Mouse (Mus musculus) cerebellum, adult 9-11 months (tissue): ENCODE data around the gene Pard3.

ENCODE experiments used
- DNase-seq: peaks from one replicate; pipeline ENCODE4 v3.0.0; 2022

Gene Pard3

DNA sequence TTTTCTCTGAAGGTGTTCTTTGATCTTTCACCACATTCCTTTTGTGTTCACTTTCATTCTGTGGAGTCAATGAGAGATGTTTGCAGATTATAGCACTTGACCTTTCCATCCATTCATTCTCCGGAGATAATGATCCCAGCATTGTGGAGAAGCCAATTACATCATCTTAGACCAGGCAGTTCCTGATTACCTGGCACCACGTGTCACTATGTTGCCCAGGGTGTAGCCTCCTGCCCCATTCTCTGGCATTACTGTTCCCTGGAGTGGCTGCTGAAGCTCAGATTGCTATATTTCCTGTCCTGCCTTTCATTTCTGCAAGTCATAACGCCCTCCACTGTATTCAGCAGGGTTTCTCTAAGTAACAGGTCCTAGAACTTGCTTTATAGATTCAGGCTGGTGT, 304.7 kb downstream of the Pard3 start:
- DNase-seq: no peak

GRCm38 (mm10) chr8:127371326-127371949, 307.7 kb downstream of the Pard3 start:
- DNase-seq: no peak

DNA sequence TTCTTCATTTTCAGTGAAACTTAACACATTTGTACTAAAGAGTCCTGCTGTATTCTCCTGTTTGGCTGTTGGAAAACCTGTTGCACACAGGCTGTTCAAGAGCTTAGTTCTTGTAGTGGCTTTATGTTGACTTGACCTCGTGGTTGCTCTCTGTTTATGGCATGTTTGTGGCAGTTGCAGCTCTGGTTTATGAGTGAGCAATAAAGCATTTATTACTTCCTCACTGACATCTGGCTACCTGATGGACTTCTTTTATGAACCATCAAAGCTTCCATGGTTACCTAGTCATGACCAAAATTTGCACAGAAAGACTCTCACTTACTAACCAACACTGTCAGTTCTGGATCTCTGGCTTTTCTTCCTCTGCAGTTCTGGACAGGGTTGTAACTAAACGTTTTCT, 314.1 kb downstream of the Pard3 start:
- DNase-seq: no peak

- peak; percentile 7 for DNase-seq
Observed at GRCm38 (mm10) chr8:127378994-127379858, 315.5 kb downstream of the Pard3 start.

GRCm38 (mm10) chr8:127381259-127381658, 317.6 kb downstream of the Pard3 start:
- DNase-seq: no peak

DNA sequence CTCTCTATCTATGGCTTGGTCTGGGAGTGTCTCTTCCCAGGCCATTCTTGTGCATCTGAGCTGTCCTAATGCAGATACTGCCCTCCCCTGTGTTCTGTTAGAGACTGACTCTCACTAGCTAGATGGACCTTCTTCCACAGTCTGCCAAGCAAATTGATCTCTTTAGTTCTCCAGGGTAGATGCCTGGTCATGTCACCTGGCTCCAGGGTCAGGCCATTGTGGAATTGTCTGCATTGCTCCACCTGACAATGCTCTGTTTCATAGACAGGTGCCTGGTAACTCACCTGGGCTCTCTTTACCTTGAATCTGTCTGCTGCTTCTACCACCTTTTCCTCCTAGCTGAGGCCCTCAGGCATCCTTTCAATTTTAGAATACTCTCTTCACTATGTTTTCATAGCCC, 329.0 kb downstream of the Pard3 start:
- no peak for DNase-seq

DNA sequence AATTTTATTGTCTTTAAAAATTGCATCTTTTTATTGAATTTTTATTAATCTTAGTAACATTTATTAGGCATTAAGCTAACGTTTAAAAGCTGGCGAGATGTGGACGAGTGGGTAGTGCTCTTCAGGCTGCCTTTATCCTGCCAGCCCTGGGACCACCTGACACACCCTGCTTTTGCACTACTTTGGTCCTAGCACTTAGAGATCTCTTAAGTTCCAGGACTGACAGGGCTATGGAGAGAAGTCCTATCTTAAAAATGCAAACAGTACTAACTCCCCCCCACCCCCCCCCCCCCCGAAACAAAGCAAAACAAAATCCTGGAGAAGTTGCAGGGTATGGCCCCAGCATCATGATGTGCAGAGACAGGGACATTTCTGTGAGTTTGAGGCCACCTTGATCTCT, 331.8 kb downstream of the Pard3 start:
- no peak for DNase-seq

DNA sequence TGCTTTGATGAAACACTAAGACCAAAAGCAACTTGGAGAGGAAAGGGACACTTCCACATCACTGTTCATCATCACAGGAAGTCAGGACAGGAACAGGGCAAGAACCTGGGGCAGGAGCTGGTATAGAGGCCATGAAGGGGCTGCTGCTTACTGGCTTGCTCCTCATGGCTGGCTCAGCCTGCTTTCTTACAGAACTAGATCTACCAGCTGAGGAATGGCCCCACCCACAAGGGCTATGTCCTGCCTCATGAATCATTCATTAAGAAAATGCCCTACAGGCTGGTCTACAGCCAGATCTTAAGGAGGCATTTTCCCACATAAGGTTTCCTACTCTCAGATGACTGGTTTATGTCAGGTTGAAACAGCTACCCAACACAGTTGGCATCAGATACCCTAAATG, 342.1 kb downstream of the Pard3 start:
- DNase-seq: no peak

GRCm38 (mm10) chr8:127410606-127411005, 346.9 kb downstream of the Pard3 start:
- DNase-seq: no peak

- no peak for DNase-seq
Observed at GRCm38 (mm10) chr8:127411190-127411848, 347.6 kb downstream of the Pard3 start.

GRCm38 (mm10) chr8:127423021-127423420, 359.3 kb downstream of the Pard3 start:
- no peak for DNase-seq

DNA sequence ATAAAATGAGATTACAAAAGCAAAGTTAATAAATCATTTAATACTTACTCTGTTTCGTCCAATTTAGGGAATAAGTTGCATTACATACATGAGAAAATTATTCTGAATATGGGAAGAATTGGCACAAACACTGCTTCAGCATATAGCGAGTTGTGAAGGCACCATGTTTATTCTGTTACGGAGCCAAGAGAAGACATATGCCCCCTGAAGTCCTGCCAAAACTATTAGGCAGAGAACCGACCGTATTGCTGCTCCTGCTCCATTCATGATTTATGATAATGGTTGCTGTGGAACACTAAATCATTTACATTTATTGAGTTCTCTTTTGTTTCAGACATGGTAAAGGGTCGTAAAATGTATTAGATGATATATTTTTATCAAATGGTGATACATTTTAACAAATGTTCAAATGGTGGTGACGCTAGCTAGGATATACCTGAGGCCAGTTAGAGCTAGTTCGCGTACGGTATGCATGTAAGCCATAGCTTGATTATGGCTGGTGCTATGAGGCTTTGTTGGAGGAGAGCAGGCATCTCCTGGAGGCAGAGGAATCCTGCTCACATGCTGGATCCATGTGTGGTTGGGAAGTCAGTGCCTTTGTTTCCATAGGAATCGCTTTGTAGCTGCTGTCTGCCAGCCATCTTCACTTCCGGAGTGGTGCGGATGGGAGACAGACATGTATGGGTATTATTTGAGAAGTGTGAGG, 360.7 kb downstream of the Pard3 start:
- peak; percentile 13 for DNase-seq

- no peak for DNase-seq
Observed at GRCm38 (mm10) chr8:127426857-127427256, 363.2 kb downstream of the Pard3 start.

- no peak for DNase-seq
Observed at GRCm38 (mm10) chr8:127428004-127428403, 364.3 kb downstream of the Pard3 start.

GRCm38 (mm10) chr8:127431236-127431635, 367.5 kb downstream of the Pard3 start:
- no peak for DNase-seq

DNA sequence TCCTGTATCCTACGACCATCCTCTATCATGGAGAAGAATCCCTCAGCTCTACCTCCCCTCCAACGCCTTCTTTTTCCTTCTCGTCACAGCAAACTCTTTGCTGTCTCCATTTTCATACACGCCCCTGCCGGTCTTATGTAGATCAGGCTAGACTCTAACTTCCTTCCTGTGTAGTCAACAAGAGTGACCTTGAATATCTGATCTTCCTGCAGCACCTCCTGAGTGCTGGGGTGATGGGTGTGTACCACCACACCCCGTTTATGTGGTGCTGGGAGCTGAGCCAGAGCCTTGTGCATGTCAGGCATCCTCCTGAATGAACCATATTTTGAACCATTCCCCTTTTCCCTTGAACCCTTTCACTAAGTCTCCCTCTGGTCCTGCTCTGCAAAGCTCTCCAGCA, 372.3 kb downstream of the Pard3 start:
- no peak for DNase-seq

- no peak for DNase-seq
Observed at GRCm38 (mm10) chr8:127437613-127438235, 374.0 kb downstream of the Pard3 start.

DNA sequence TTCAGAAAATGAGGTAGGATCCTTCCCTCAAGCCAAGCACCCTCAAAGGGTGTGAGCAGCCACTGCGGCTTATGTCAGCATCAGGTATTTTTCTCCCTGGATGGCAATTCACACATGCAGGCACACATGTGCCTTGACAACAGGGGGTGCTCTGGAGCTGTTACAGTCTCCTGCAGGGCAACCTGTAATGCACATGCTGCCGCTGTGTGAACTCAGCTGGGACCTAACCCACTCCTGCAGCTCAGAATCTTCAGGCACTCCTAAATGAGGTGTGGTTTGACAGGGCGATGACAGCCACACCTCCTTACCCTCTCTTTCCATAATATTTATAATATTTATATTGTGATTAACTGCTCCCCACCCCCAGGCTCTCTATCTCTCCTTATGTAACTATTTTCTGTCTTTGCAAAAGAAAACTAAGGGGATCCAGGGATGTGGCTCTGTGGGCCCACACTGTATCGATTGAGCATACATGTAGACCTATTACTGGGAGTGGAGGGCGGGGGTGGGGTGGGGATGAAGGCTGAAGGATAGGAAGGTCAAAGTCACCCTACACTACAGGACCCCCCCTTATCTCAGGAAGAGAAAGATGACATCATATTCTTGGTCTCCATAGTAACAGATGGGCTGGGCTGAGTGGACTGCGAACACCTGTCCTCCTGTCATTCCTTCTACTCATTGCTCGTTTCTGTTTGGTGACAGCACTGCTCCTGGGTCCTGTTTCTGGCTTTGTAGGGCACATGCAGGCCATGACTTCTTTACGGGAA, 375.1 kb downstream of the Pard3 start:
- no peak for DNase-seq

GRCm38 (mm10) chr8:127439392-127440160, 375.9 kb downstream of the Pard3 start:
- no peak for DNase-seq

DNA sequence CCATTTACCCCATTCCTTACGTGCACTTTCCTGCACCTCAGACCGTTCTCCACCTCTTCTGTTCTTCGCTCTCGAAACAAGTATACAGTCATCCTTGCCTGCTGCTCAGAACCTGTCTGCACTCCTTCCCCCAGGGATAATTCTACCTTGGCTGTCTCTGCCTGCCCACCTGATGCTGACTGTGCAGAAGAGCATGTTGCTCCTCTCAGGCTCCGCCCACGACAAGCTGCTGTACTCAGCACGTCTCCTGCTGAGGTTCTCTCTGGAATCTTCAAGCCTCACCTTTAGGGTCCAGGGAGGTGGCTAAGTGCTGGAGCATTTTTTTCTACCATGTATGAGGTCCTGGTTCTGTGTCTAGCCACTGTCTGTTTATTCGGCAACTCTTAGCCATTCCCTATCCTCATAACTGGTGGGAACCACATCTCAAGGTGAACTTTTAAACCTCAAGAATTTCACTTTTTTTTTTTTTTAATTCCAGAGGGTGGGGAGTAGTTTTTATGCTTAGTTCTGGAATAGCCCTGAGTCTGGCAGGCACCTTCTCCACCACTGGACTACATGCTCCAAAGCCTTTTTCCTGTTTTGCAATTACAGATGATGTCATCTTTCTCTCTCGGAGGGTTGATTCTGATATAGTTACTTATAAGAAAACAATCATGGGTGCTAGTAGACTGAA, 376.6 kb downstream of the Pard3 start:
- no peak for DNase-seq
